Comparison of ENCODE assay signal across 24 mouse cellular contexts in genomic region chr16:57573831-57574230, GRCm38 (mm10). TPM values are rescaled to one million over a fixed set of nuclear protein-coding genes. Genes with fewer than 3 reads are reported as not detected.
DNase-seq lines count a peak whose midpoint lies in the region; ATAC-seq and TF ChIP-seq lines count a peak whose summit lies in the region.
"Had no signal": no experiment of that assay in that cellular context is flagged by ENCODE, and none has a peak within 500 bp of the region (broad histone marks: within the 10 kb centered on the region; RNA-seq: fewer than 3 reads in every experiment).

No protein-coding gene starts in this region.

- peak; percentile 82 for DNase-seq in heart, adult 11 months
- no peak for DNase-seq in heart, adult 9 months (ENCODE audit: low spot score in 2 of 2)
- DNase-seq in adipocyte (ENCODE audit: low spot score), result peak; percentile 38
- no peak for DNase-seq in thymus, postnatal 25 days
- DNase-seq: adrenal gland, postnatal 10 days; cerebellum, adult 11 months; cerebellum, adult 2 months; cerebellum, adult 9-11 months; cerebellum, postnatal 25 days; gastrocnemius, postnatal 25 days; heart, postnatal 14 days; heart, postnatal 4 days had no signal

- 97% methylated on average over 1 of the region's 1 CpGs for WGBS in hindbrain, embryonic 16.5 days

- no peaks in the 10 kb centered on the region for H3K27me3 ChIP-seq in hindbrain, embryonic 16.5 days (replicated peaks; ENCODE audit: control insufficient read depth, insufficient read depth, low read length)
- H3K27me3 ChIP-seq: embryonic facial prominence, embryonic 12.5 days; embryonic facial prominence, embryonic 15.5 days; forebrain, embryonic 13.5 days; heart, embryonic 13.5 days had no signal

- no peaks in the 10 kb centered on the region for H3K36me3 ChIP-seq in hindbrain, embryonic 16.5 days (ENCODE audit: control insufficient read depth, insufficient read depth, low read length)

- no peak for ATAC-seq in hindbrain, embryonic 16.5 days
- ATAC-seq: CD4-positive, CD25-positive, alpha-beta regulatory T cell, adult 4 months; forebrain, embryonic 13.5 days; forebrain, embryonic 16.5 days; intestine, postnatal 0 days had no signal

- H3K4me3 ChIP-seq in embryonic fibroblast, embryonic 13.5 days (ENCODE audit: insufficient read depth, low read length), result no peak overlapping the region
- no peak overlapping the region for H3K4me3 ChIP-seq in hindbrain, embryonic 16.5 days (ENCODE audit: low read length)
- H3K4me3 ChIP-seq: embryonic facial prominence, embryonic 12.5 days; embryonic facial prominence, embryonic 15.5 days; erythroblast, embryonic 14.5 days; forebrain, embryonic 10.5 days; forebrain, embryonic 13.5 days; heart, embryonic 13.5 days had no signal

- H3K27ac ChIP-seq in embryonic fibroblast, embryonic 13.5 days (ENCODE audit: insufficient read depth, low read length), result peak overlapping the region; percentile 10; the same call in 1 of the 2 replicates
- no peak overlapping the region for H3K27ac ChIP-seq in hindbrain, embryonic 16.5 days (ENCODE audit: low read depth, low read length)
- H3K27ac ChIP-seq: embryonic facial prominence, embryonic 12.5 days; embryonic facial prominence, embryonic 15.5 days; forebrain, embryonic 10.5 days; forebrain, embryonic 13.5 days; heart, embryonic 13.5 days; hindbrain, embryonic 14.5 days had no signal

- TF ChIP-seq POLR2A in embryonic fibroblast, embryonic 13.5 days (IDR thresholded peaks at IDR 0.05; ENCODE audit: low read depth, low read length), result no peak

- H3K9me3 ChIP-seq in hindbrain, embryonic 16.5 days (ENCODE audit: control insufficient read depth, low read length), result no peaks in the 10 kb centered on the region
- H3K9me3 ChIP-seq: embryonic facial prominence, embryonic 12.5 days; embryonic facial prominence, embryonic 15.5 days; forebrain, embryonic 10.5 days; forebrain, embryonic 13.5 days; heart, embryonic 13.5 days had no signal

- H3K9ac ChIP-seq in hindbrain, embryonic 16.5 days (ENCODE audit: low read depth, low read length), result no peak overlapping the region
- H3K9ac ChIP-seq: embryonic facial prominence, embryonic 12.5 days; embryonic facial prominence, embryonic 15.5 days; forebrain, embryonic 13.5 days; heart, embryonic 13.5 days; hindbrain, embryonic 14.5 days had no signal

- H3K4me2 ChIP-seq in hindbrain, embryonic 16.5 days (ENCODE audit: low read length), result no peak overlapping the region
- H3K4me2 ChIP-seq: embryonic facial prominence, embryonic 12.5 days; embryonic facial prominence, embryonic 15.5 days; forebrain, embryonic 13.5 days; heart, embryonic 13.5 days; hindbrain, embryonic 14.5 days had no signal

- no peak for TF ChIP-seq CTCF in embryonic fibroblast, embryonic 13.5 days (IDR thresholded peaks at IDR 0.05; ENCODE audit: borderline replicate concordance, insufficient read depth, low read length)

- H3K4me1 ChIP-seq in embryonic fibroblast, embryonic 13.5 days (ENCODE audit: control insufficient read depth, insufficient read depth, low read length), result peaks cover 9% of the 10 kb centered on the region
- H3K4me1 ChIP-seq in hindbrain, embryonic 16.5 days (ENCODE audit: control insufficient read depth, insufficient read depth, low read depth, low read length), result no peaks in the 10 kb centered on the region
- H3K4me1 ChIP-seq: embryonic facial prominence, embryonic 15.5 days had no signal

RNA-seq across cellular contexts. Expression of gene Cmss1, which starts 32.8 kb away (rescaled TPM):
- polyA plus RNA-seq in embryonic fibroblast, embryonic 13.5 days (2011; ENCODE audit: insufficient read length, low read depth, missing spikeins), result 6.3 and 9.0 TPM in 2 replicates
- polyA plus RNA-seq in hindbrain, embryonic 16.5 days (2015; fragmentation: Nextera tagmentation; extraction: Ambion mirVana), result 36.0 and 38.4 TPM in 2 replicates

Comparison
In these comparisons a context has a peak if more than half of its experiments do, and no peak if none do; other contexts are left out.
1. DNase-seq: peak in heart, adult 11 months (single experiment) and adipocyte (single experiment); none in heart, adult 9 months (0 of 2) and thymus, postnatal 25 days (single experiment).